Mouse (Mus musculus) ZHBTc4 (cell line): ENCODE results near the gene Fam19a1.

Source experiments
- DNase-seq: peaks from one replicate; pipeline ENCODE4 v3.0.0-alpha.2; 2011; ENCODE audit warnings: low read depth, low spot score

Fam19a1 gene

DNA sequence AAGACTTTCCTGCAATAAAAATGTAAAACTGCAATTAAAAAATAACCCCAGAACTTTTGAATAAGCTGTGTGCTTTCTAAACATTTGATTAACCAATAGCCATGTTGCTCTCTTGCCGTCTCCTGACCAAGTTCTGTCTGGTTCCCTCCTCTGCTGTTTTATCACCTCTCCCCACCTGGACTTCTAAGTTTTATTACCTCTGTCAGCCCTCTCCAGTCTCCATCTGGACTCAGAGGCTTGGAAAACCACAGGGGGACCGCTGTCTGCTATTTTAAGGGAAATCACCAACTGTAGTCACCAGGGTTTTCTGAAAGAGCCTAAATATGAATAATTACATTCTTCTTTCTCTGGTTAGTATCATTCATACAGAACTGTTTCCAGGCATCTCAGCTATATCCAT is 322.6 kb downstream of the Fam19a1 start:
- no peak for DNase-seq

DNA sequence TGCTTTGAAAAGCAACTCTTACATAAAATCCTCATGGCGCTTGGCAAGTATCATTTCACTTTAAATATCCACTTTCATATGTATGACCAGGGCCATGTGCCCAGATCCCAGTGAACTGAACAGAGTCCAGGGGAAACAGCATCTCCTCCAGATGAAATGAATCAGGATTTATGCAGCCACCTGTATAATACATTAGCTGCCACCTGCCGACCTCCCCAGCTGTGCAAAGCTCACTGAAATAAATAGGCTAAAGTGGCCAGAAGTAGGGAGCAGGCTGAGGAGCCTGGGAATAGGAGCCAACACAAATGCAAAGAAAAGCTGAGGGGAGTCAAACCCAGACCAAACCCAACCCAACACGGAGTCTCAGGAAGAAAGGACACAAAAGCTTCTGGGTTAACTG is 324.9 kb downstream of the Fam19a1 start:
- DNase-seq: no peak

DNA sequence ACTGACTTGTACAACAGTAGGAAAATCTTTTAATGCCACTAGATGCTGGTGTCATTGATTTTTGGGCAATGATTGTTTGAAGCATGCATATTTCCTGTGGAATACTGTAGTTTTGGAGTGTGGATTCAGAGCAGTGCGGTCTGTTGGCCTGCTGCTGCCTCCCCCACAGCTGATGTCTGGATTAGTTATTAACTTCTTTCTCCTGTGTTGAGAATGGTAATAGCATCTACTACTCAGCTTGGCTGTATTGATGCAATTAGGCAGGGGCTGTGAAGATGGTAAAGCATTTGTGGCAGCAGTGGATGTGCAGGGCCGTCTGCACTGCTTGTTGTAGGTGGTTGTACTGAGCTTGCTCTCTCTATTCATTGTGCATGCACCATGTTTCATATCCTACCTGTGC is 326.5 kb downstream of the Fam19a1 start:
- no peak for DNase-seq

DNA sequence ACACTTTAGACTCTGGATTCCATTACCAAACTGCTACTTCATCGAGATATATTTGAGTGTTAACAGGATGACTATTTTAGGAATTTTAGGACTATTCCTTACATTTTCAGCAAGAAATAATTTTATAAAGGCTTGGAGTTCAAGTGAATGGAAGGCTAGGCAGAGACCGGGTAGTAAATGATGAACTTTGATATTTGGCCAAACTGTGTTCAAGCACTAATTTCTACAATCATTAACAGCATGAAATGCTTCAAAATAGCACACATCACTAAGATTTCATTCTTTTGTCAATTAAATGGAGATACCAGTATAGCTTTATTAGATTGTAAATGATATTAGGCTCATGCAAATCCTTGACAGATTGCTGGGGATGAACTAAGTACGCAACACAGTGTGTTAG is 329.0 kb downstream of the Fam19a1 start:
- DNase-seq: no peak

DNA sequence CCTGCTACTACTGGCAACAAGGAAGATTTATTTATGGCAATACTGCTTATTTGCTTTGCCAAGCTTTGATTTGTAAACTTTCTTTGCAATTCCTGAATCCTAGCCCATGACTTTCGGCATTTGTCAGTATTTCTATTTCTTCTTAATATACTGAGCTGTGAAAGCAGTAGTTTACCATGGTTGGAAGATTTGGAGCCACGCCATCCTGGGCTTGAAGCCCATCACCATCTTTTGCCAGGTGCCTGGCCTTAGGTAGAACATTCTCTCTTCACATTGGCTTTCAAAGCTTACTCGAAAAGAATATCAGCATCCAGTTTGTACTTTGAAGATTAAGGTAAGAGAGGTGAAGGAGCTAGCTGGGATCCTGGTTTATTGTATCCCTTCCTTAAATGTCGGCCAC is 334.5 kb downstream of the Fam19a1 start:
- DNase-seq: no peak

DNA sequence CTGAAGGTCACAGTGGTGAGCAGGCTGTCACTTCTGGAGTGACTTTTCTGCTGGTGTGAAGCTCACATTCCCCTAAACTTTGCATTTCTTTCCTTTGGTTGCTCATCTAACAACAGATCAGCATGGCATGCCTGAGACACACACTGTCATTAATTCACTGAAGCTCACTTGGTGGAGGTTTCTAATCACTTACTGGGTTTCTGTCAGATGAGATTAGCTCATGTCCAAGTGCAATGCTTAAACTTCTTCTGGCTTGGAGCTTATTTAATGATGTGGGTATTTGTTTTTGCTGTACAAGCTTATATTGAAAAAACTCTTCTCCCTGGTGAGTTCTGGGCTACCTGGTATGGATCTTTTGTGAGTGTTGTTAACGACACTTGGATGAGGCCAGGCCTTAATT is 343.3 kb downstream of the Fam19a1 start:
- DNase-seq: no peak

DNA sequence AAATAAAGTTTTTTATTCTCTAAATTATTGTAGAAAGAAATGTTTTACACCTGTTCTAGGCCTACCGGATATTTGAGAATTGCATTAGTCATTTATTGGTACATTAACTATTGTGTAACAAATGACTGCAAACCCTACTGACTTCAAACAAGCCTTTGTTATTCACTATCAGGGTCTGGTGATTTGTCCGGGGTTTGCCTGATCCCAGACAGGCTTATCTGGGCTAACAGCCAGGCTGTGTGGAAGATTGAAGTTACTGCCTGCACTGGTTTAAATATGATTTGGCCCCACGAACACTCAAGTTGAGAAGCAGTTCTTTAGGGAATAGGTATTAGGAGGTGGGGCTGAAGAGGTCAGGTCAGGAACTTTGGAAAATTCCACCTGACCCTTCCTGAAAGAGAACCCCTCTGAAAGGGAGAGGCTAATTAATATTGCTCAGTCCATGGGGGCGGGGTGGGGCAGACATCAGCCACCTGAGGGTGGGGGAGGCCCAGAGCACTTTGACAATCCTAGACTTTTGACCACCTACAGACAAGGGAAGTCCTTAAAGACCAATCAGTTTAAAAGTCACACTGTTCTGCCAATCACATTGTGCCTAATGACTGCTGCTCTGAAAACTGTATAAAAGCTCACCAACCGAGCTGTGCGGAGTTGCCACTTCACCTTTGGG is 344.8 kb downstream of the Fam19a1 start:
- peak; percentile 24 for DNase-seq

DNA sequence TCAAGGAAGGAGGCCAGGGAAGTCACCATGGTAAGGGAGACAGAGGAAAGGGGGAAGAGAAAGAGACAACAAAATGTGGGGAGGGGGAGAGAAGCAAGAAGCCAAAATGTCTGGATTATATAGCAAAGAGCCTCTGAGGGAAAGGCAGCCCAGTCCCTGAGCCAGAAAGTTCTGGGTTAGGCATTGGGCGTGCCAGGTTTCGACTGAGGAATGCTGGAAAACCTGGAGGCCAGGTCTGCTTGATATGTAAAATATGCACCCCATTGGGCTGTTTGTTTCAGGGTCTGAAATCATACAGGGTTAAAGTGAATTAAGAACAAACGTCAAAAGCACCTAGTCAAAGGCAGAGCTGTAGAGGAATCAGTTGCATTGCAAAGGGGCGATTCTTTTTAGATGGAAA is 346.1 kb downstream of the Fam19a1 start:
- DNase-seq: peak; percentile 58

DNA sequence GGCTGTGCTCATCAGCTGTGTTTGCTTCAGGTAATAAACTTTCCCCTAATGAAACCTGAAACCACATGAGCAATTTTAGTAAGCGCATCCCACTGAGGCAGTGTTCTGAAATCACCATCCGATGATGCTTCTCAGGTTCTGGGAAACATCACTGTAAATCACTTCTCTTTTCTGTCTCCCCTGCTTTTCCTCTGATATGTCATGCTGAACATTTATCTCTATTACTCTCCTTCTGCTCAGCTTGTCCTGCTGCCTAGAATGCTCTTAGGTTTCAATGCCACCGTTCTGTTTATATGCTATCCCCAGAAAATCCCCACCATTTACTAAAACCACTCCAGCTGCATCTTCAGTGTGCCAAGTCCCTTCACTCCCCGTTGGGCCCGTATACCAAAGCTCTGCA is 386.5 kb downstream of the Fam19a1 start:
- DNase-seq: no peak

DNA sequence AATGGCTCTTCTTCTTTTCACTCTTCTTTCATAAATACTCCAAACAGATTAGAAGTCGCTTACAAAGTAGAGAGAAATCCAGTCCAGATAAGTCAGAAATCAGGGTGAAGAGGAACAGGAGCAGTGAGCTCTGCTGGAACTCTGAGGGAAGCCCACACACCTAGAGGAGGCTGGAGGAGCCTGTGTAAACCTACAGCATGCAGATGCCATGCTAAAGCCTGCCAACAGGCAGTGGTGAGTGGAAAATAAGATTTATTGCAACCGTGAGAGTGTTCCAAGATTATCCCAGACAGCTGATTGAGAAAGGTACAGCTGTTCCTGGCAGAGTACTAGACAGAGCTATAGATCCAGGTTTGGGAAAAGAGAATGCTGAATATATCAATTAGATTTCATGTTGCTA is 428.6 kb downstream of the Fam19a1 start:
- DNase-seq: no peak

DNA sequence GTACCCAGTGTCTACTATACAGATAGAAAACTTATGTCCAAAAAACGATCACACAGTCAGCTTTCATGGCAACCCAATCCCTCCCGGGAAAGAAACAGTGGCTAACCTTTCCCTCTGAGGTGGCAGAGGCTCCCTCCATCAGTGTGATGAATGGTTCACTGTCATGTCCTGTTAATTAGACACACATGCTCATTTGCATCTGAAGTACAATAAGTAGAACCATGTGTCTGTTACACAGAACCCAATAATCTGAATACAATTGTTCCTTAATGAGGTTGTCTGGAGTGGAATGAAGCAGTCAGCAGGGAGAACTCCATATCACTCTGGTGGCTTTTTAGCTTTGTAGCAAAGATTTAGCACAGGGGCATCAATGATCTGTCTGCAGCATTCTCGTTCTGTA is 431.9 kb downstream of the Fam19a1 start:
- DNase-seq: no peak

DNA sequence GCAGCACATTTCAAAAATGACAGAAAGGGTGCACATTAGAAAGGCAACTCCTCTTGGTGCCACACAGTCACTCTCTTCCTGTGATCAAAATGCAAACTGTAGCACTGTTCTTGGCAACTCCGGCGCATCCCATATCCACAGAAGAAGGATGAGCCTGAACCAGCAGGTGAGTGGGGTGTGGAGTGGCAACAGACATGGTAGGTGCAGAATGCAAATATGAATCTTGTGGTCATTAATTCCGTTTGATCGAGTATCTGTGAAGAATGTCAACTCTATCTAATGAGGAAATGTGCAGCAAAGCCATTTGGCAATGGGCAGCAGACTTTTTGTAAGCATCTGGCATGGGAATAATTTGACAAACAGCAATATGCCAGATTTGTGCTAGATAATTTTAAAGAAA is 437.5 kb downstream of the Fam19a1 start:
- DNase-seq: no peak

DNA sequence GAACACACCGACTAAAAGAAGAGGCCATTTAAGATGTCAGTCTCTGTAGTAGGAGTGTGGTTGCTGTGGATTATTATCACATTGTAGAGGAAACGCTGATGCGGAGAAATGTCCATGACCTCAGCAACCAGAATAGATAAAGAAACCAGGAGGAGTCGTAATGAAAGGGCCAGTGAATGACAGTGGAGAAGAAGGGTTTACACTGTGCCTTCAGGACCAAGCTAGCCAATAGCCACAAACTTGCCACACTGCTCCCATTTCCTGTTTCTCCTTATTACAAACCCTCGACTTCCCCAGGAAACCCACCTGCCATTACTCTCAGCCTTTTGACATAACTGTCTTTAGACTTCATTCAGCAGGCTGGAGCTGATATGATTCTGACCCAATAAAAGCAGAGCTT is 465.7 kb downstream of the Fam19a1 start:
- no peak for DNase-seq

DNA sequence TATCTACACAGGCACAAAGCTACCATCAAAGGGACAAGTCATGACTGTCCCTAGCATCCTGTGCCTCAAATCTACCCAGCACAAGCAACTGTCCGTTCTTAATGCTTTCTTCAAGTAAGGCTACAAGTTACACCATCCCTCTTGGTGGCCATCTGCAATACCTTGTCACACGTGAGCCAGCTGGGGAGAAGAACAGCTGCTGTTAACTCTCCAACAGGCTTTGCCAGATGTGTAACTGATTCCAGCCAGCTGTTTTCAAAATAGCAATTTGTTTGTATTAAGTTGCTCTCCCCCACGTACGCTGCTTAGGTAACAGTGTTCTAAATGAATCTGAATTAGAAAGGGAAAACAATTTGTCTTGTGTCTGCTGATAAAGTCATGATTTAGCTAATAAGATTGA is 467.8 kb downstream of the Fam19a1 start:
- DNase-seq: no peak

DNA sequence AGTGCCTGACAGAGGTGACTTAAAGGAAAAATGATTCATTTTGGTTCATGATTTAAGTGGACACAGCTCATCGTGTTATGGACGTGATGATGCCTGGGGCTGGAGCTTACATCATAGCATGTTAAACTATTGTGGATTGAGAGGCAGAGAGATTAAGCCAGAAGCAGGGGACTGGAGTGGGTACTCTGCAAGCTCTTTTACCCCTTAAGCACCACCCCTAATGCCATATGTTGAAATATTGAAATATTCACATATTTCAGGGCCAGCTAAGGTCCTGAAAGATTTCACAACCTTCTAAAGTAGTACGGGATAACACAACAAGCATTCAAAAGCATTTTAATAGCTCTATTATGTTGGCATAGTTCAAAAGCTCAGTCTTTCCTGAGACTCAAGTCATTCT is 468.2 kb downstream of the Fam19a1 start:
- no peak for DNase-seq

DNA sequence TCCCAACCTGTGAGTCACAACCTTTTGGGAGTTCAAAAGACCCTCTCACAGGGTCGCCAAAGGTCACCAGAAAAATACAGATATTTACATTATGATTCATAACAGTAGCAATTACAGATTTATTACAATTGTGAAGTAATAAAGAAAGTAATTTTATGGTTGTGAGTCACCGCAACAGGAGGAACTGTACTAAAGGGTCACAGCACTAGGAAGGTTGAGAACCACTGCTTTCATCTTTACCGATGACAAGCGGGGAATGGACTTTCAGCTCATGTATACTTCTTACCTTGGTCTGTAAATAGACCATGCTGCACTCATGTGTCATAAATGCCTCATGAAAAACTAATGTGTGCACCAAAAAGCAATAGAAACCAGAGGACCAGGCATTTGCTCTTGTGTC is 474.5 kb downstream of the Fam19a1 start:
- no peak for DNase-seq

DNA sequence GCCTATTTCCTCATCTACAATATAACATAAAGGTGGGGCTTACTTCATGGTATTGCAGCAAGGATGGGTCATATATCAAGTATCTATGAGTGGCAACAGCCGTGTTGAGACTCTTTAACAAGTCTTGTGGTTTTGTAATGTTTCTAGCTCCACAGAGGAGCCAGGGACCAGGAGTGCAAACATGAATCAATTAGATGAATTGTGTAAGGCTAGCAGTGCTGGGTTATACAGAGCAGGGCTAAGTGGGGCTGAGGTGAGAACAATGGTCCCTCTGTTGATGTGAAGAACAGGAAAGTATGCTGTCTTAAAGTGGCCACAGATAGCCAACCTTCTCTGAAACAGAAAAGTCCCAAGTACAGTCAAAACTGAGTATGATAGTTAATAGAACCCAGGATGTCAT is 480.1 kb downstream of the Fam19a1 start:
- no peak for DNase-seq

DNA sequence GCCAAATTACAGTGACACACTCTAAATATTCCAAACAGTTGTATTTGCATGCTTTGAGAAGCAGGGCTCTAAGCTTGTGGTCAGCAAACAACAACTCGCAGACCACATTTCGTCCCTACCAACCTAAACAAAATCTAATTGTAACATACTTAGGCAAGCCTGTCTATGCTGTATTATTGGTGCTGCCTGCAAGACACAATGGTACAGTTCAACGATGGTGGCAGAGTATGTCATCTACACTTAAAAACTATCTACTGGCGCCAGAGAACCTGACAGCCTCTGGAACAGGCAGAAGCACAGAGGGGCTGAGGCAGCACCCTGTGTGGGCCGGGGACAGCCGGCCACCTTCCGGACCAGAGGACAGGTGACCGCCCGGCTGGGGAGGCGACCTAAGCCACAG is 482.2 kb downstream of the Fam19a1 start:
- peak; percentile 51 for DNase-seq

DNA sequence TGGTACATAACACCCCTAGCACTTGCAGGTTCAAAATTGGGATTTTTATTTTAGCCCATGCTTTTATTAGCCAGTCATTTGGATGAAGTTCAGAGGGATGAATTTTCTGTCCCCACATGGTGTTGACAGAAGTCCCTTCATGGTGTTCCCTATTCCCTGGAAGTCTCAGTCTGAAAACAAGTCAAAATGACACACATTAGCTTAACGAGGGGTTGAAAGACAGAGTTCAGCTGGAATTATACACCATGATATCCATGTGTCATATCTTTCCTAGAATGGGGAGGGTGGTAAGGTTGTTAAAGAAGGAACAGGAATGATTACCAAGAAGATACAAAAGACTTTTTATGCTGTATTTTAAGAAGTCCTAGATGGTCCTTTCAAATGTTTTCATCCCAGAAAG is 511.2 kb downstream of the Fam19a1 start:
- no peak for DNase-seq

DNA sequence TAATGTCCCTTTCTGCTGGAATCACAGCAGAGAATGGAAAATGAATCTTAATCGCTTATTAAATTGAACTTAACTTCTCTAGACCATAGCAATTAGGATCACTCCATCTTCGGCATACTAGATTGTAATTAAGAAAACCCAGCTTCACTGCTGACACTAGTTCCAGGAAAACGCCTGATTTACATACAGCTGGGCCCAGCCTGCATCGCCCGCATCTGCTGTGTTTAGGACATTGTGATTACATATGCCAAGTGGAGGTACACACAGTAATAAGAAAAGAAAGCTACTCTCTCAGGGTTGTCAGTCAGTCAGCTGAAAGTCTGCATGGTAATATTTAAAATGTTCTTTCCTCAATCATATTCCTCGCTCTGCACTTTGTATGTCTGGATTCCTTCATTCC is 518.6 kb downstream of the Fam19a1 start:
- no peak for DNase-seq

DNA sequence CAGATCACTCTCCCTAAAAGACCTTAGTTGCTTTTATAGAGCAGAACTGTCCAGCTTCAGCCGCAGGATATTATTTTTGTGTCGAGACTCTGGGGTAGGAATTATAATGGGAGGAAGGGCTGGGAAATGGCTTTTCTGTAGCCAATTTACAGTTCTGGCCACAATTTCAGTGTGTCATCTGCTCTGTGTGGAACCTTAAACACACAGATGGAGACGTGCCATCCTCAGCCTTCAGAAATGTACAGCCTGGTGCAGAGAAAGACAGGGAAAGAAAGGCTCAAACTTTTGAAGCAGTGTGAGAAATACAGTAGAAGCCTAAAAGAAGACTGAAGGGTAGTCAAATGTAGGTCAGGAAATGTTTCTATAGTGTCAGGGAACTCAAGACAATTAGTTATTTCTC is 519.3 kb downstream of the Fam19a1 start:
- no peak for DNase-seq

DNA sequence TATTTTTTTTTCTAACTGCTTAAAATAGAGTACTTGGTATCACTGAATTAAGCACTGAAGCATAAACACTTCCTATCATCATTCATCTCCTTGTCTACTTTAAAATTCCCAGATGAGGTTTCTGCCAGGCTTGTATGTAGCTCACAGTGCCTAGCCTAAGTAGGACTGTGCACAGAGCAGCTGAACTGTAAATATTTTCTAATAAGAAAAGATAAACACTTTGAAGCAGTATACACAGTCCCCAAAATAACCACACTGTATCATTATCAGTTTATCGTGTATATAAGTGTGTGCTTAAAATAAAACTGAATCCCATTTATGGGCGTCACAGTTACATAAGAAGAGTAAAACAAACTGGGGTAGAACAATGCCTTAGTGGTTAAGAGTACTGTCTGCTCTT is 522.7 kb downstream of the Fam19a1 start:
- DNase-seq: no peak

DNA sequence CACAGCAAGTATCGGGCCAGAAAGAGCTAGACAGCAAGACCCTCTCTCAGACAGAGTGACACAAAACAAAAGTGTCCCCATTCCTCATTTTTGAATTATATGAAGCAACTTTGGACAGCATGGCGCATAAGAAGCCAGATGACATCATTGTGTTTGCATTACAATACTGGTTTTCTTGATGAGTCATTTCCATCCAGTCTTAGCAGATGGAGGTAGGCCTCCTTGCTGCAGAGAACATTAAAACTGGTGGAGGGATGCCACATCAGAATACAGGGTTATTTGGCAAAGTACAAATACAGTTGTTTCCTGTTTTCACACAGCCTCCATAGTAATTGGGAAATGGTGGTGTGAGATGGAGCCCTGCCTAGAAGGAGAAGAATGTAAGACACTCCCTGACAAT is 535.8 kb downstream of the Fam19a1 start:
- no peak for DNase-seq

DNA sequence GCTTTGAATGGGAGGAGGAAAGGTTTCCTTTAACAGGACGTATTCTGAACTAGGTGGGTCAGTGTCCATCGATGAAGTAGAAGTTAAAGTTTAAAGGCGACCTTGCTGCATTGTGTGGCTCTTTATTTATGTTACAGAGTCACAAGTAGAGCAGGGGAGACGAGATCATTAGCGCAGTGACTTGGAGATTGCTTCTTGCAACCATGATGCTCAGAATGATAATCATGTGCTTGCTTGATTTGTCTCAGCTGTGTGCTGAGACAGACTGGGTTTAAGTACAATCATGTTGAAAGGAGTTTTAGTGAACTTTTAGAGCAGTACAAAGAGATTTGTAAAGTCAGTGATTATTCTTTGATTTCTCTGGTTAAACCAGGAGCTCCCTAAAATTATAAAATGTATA is 536.3 kb downstream of the Fam19a1 start:
- no peak for DNase-seq
